Mouse (Mus musculus): ENCODE results near the gene Zfp710.
"Not testable (repeated sequence)": the region's sequence is repeated elsewhere in the genome, so short reads cannot be mapped to it uniquely, and the experiment has no call there.

Zfp710 gene

GRCm38 (mm10) chr7:80113989-80114388 lies 89.4 kb downstream of the Zfp710 start:
- DNase-seq (ENCODE audit: low spot score in 2 of 2): no peak

- peak; percentile 67 to 70 for DNase-seq (ENCODE audit: low spot score in 2 of 2)
Measured at GRCm38 (mm10) chr7:80114451-80115223, 90.0 kb downstream of the Zfp710 start.

GRCm38 (mm10) chr7:80115224-80115590 lies 90.6 kb downstream of the Zfp710 start, which contains the start of gene Idh2:
Gene Idh2, minus strand, starts transcription at chr7:80115392.
- DNase-seq (ENCODE audit: low spot score in 2 of 2): peak; percentile 92

- no peak for DNase-seq (ENCODE audit: low spot score in 2 of 2)
Measured at GRCm38 (mm10) chr7:80116158-80116557, 91.5 kb downstream of the Zfp710 start.

DNA sequence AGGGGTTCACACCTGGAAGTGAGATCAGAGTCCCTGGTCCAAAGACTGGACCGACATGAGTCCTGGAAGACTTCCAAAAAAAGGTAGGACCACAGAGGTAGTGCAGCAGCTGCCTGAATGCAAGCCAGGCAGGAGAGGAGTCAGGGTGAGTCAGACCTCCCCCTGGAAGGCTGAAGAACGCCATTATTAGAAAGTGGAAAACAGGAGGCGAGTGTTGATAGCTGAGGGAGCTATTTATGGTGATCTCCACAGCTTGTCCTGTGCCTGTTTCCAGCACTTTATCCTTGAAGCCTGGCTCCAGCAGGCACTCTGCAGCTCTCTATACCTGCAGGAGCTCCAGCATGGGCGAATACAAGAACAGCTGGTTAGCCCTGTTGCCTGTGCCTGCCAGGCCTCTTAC lies 94.6 kb downstream of the Zfp710 start:
- DNase-seq (ENCODE audit: low spot score in 2 of 2): no peak

GRCm38 (mm10) chr7:80121083-80121482 lies 96.5 kb downstream of the Zfp710 start:
- no peak for DNase-seq (ENCODE audit: low spot score in 2 of 2)

DNA sequence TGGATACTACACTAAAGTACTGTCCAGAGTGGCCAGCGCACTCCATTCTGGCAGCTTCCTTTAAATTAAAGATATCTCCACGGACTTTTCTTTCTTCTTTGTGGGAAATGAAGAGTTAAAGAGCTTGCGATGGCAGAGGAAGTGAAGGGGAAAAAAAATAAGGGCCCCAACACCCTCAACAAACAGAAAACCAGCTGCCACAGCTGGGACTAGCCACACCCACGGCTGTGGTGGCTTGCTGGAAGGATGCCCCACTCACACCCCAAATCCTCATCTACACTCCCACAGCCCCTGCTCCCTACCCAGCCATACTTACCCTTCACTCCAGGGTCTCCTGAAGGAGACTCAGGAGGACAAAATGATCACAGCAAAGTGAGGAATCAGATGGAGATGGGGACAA lies 98.5 kb downstream of the Zfp710 start:
- DNase-seq (ENCODE audit: low spot score in 2 of 2): no peak

GRCm38 (mm10) chr7:80123672-80124071 lies 99.1 kb downstream of the Zfp710 start:
- DNase-seq (ENCODE audit: low spot score in 2 of 2): no peak

DNA sequence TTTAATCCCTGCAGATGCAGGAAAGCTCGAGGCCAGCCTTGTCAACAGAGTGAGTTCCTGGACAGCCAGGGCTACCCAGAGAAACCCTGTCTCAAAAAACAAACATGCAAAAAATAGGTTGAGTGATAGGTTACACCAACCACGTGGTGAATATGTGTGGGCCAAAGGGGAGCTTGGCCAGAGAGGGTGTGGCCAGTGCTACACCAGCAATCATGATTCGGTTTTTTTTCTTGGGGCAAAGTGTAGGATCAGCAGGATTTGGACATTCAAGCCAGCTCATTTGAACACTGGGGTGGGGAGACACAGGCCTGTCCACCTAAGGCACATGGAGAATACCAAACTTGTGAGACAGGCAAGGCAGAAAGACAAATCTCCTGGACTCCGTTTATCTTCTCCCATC lies 104.7 kb downstream of the Zfp710 start:
- DNase-seq (ENCODE audit: low spot score in 2 of 2): no peak

GRCm38 (mm10) chr7:80130344-80131055 lies 105.9 kb downstream of the Zfp710 start:
- DNase-seq (ENCODE audit: low spot score in 2 of 2): no peak

- DNase-seq (ENCODE audit: low spot score in 2 of 2): not testable (repeated sequence)
Measured at GRCm38 (mm10) chr7:80131315-80131714, 106.7 kb downstream of the Zfp710 start.

DNA sequence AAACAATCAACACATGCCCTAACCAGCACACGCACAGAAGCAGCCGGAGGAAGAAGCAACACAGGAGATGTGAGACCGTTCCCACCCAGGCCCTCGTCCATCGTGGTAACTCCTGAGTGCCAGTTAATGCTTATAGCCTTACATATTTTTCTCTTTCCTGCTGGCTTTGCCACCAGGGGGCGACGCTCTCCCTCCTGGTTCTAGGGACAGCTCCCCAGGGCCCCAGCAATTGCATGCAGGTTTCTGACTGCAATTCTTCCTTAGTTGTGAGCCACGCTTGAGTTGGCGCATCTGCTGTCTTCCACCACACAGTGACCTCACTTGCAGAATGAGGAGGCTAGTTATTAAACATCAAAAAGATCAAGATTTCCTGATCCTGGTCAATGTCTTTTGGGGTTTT lies 107.9 kb downstream of the Zfp710 start:
- DNase-seq (ENCODE audit: low spot score in 2 of 2): peak in 1 of 2 experiments; percentile 68

DNA sequence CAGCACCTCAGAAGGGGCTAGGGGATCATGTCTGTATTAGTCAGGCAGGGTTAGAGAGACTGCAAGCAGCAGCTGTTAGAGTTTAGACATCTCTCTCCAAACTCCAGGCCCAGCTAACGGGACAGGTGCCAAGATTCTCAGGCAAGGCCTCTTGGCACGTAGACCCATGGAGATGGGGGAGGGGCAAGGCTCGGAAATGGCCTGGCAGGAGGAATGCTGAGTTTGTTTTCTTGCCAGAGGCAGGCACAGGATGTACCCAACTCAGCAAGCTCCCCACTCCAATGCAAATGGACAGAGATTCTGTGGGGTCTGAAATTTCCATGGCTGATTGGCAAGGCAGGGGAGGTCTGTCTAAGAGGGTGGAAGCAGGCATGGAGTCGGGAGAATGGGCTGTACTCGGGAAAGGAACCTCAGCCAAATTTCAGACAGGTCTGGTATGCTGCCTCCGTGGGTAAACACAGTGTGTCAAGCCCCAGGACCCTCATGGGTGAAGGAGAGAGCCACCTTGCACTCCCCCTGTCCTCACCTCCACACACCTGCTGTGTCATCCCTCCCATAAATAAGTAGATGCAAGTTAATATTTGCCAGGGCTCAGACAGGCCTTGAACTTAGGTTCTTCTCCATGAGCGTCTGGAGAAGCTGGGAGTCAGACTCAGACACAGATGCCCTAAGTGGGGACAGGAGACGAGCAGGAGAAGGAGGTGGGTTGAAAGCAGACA lies 110.0 kb downstream of the Zfp710 start:
- DNase-seq (ENCODE audit: low spot score in 2 of 2): peak; percentile 74 to 75

GRCm38 (mm10) chr7:80135173-80135532 lies 110.5 kb downstream of the Zfp710 start:
- DNase-seq (ENCODE audit: low spot score in 2 of 2): no peak

- DNase-seq (ENCODE audit: low spot score in 2 of 2): no peak
Measured at GRCm38 (mm10) chr7:80138375-80138774, 113.8 kb downstream of the Zfp710 start.

DNA sequence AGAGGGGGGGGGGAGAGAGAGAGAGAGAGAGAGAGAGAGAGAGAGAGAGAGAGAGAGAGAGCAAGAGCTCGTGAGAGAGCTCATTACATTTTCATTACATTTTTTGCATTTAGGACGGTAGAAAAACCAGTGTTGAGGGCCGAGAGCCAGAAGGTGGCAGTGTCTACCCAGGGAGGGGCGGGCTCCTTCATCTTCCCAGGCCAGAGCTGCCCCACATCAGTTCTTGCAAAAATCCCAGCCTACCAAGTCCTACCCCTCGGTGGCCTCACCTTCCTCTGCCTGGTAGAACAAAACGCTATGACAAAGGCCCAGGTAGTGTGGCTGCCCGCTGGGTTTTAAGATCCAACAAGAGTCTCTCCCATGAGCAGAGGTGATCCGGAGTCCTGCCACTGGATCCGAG lies 116.2 kb downstream of the Zfp710 start:
- peak; percentile 68 to 76 for DNase-seq (ENCODE audit: low spot score in 2 of 2)
